Mouse (Mus musculus): ENCODE data around the gene Phf6.

- TF ChIP-seq CTCF (IDR thresholded peaks at IDR 0.05; ENCODE audit: low read depth) (no peak), EP300 (optimal IDR thresholded peaks at IDR 0.05) (no peak)
Observed at GRCm38 (mm10) chrX:52914705-52915104, 2.6 kb downstream of the Phf6 start.

All from stomach, postnatal 0 days (tissue).